27 mouse cellular contexts compared by ENCODE assay signal in the genomic region with DNA sequence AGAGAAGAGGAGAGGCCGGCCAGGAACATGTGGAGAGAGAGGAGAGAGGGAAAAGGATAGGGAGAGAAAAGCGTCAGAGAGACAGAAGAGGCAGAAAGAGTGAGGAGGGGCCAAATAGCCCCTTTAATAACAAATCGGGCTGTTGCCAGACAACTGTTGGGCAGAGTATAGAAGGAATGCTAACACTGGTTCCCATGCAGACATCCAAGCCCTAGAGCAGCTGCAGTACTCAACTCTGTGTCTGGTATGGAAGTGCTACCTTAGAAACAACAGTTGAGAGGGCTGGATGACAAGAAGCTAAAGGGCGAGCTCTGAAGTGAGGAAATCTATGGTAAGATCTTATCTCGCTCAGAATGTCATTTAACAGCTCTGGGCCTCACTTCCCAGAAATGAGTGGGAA.
"Had no signal": no experiment of that assay in that cellular context is flagged by ENCODE, and none has a peak within 500 bp of the region (broad histone marks: within the 10 kb centered on the region; RNA-seq: fewer than 3 reads in every experiment).

No protein-coding gene starts in this region.

- H3K9me3 ChIP-seq: embryonic facial prominence, embryonic 12.5 days; embryonic facial prominence, embryonic 13.5 days; embryonic facial prominence, embryonic 15.5 days; forebrain, embryonic 10.5 days; forebrain, embryonic 12.5 days; forebrain, embryonic 13.5 days; forebrain, embryonic 15.5 days had no signal

- H3K27ac ChIP-seq: embryonic facial prominence, embryonic 12.5 days; embryonic facial prominence, embryonic 13.5 days; embryonic facial prominence, embryonic 15.5 days; forebrain, embryonic 10.5 days; forebrain, embryonic 12.5 days; forebrain, embryonic 13.5 days; forebrain, embryonic 15.5 days; gastrocnemius, adult 2 months; heart, adult 2 months had no signal

- ATAC-seq: forebrain, embryonic 13.5 days; forebrain, embryonic 14.5 days; forebrain, embryonic 15.5 days; forebrain, embryonic 16.5 days; forebrain, postnatal 0 days had no signal

- H3K9ac ChIP-seq: embryonic facial prominence, embryonic 12.5 days; embryonic facial prominence, embryonic 13.5 days; embryonic facial prominence, embryonic 15.5 days; forebrain, embryonic 12.5 days; forebrain, embryonic 13.5 days; forebrain, embryonic 15.5 days; forebrain, postnatal 0 days had no signal

- H3K4me2 ChIP-seq: embryonic facial prominence, embryonic 12.5 days; embryonic facial prominence, embryonic 13.5 days; embryonic facial prominence, embryonic 15.5 days; forebrain, embryonic 12.5 days; forebrain, embryonic 13.5 days; forebrain, embryonic 15.5 days had no signal

- DNase-seq: cerebellum, adult 2 months; cerebellum, adult 8-10 months; cerebellum, adult 9-10 months; cerebellum, adult 9-11 months; cerebellum, postnatal 14 days; cerebellum, postnatal 25 days; cerebellum, postnatal 36 days; embryo, embryonic 11 days; forebrain, postnatal 0 days; gastrocnemius, adult 2 months; gastrocnemius, postnatal 10 days; gastrocnemius, postnatal 14 days; gastrocnemius, postnatal 25 days; gastrocnemius, postnatal 36 days; heart, adult 11 months; heart, adult 18-20 months; heart, adult 2 months had no signal

- H3K27me3 ChIP-seq: forebrain, embryonic 15.5 days had no signal

- H3K4me3 ChIP-seq: embryonic facial prominence, embryonic 12.5 days; embryonic facial prominence, embryonic 13.5 days; embryonic facial prominence, embryonic 15.5 days; erythroblast, embryonic 14.5 days; forebrain, embryonic 10.5 days; forebrain, embryonic 12.5 days; forebrain, embryonic 13.5 days; forebrain, embryonic 15.5 days; gastrocnemius, adult 2 months; heart, adult 2 months had no signal

- H3K36me3 ChIP-seq: embryonic facial prominence, embryonic 12.5 days; embryonic facial prominence, embryonic 13.5 days; embryonic facial prominence, embryonic 15.5 days; forebrain, embryonic 10.5 days; forebrain, embryonic 12.5 days; forebrain, embryonic 15.5 days had no signal
